Mouse (Mus musculus): ENCODE data around the gene Gm49384. TPM values are rescaled to one million over a fixed set of nuclear protein-coding genes. Genes with fewer than 3 reads are reported as not detected.

The Gm49384 gene
- total RNA-seq (2022), result 1 to 10 TPM; 1.8 to 2.6 (median 2.1) TPM

- DNase-seq (ENCODE audit: low spot score in 2 of 2), result no peak
These were observed at the start of gene Gm49384 for GRCm38 (mm10) chr12:69204052-69204833. TSS of gene Gm49384 (minus strand) at chr12:69204267.

GRCm38 (mm10) chr12:69253806-69254205 is 49.7 kb upstream of the Gm49384 start:
- DNase-seq (ENCODE audit: low spot score in 2 of 2), result no peak

- DNase-seq (ENCODE audit: low spot score in 2 of 2), result no peak
These were observed 46.7 kb upstream of the Gm49384 start for GRCm38 (mm10) chr12:69250756-69251155.

- DNase-seq (ENCODE audit: low spot score in 2 of 2), result no peak
These were observed 45.7 kb upstream of the Gm49384 start for GRCm38 (mm10) chr12:69249766-69250165.

- peak; percentile 48 to 58 for DNase-seq (ENCODE audit: low spot score in 2 of 2)
These were observed 37.8 kb upstream of the Gm49384 start for GRCm38 (mm10) chr12:69241771-69242431.

GRCm38 (mm10) chr12:69241405-69241770 is 37.3 kb upstream of the Gm49384 start:
- no peak for DNase-seq (ENCODE audit: low spot score in 2 of 2)

- no peak for DNase-seq (ENCODE audit: low spot score in 2 of 2)
These were observed 36.8 kb upstream of the Gm49384 start, which contains the start of gene Klhdc1 for GRCm38 (mm10) chr12:69240876-69241275. TSS of gene Klhdc1 (plus strand) at chr12:69241176.

GRCm38 (mm10) chr12:69238284-69238683 is 34.2 kb upstream of the Gm49384 start:
- no peak for DNase-seq (ENCODE audit: low spot score in 2 of 2)

GRCm38 (mm10) chr12:69235782-69236181 is 31.7 kb upstream of the Gm49384 start:
- DNase-seq (ENCODE audit: low spot score in 2 of 2), result no peak

- no peak for DNase-seq (ENCODE audit: low spot score in 2 of 2)
These were observed 25.2 kb upstream of the Gm49384 start for GRCm38 (mm10) chr12:69229251-69229650.

GRCm38 (mm10) chr12:69227776-69228466 is 23.9 kb upstream of the Gm49384 start, which contains the start of gene Pole2:
TSS of gene Pole2 (minus strand) at chr12:69228195.
- DNase-seq (ENCODE audit: low spot score in 2 of 2), result peak; percentile 78 to 83

GRCm38 (mm10) chr12:69220613-69221277 is 16.7 kb upstream of the Gm49384 start:
- no peak for DNase-seq (ENCODE audit: low spot score in 2 of 2)

- no peak for DNase-seq (ENCODE audit: low spot score in 2 of 2)
These were observed 12.5 kb upstream of the Gm49384 start for GRCm38 (mm10) chr12:69216587-69216986.

GRCm38 (mm10) chr12:69215000-69215785 is 11.1 kb upstream of the Gm49384 start:
- peak; percentile 60 to 66 for DNase-seq (ENCODE audit: low spot score in 2 of 2)

GRCm38 (mm10) chr12:69214393-69214792 is 10.3 kb upstream of the Gm49384 start:
- no peak for DNase-seq (ENCODE audit: low spot score in 2 of 2)

- no peak for DNase-seq (ENCODE audit: low spot score in 2 of 2)
These were observed 9.2 kb upstream of the Gm49384 start for GRCm38 (mm10) chr12:69213186-69213777.

- no peak for DNase-seq (ENCODE audit: low spot score in 2 of 2)
These were observed 7.0 kb upstream of the Gm49384 start for GRCm38 (mm10) chr12:69211057-69211456.

- no peak for DNase-seq (ENCODE audit: low spot score in 2 of 2)
These were observed 6.3 kb upstream of the Gm49384 start for GRCm38 (mm10) chr12:69210056-69210979.

- no peak for DNase-seq (ENCODE audit: low spot score in 2 of 2)
These were observed 4.5 kb upstream of the Gm49384 start for GRCm38 (mm10) chr12:69208520-69208919.
